ENCODE assay signal across 27 mouse cellular contexts in the genomic region with DNA sequence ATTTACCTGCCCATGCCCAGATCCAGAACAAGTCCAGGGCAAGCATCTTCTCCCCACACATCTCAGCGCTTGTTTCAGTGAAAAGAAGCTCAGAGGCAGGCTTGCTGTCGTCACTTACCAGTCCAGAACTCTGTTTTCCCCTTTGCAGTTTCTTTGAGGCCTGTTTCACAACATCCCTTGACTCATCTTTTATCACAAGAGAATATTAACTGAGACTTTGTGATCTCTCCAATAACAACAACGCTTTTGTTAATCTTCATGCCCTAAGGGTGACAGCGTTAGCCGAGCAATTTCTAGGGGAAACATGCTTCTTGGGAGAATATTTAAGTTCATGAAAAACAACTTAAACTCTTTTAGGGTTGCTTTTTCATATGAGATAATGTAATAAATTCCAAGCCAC. TPM values are rescaled to one million over a fixed set of nuclear protein-coding genes. Genes with fewer than 3 reads are reported as not detected.
"Had no signal": no experiment of that assay in that cellular context is flagged by ENCODE, and none has a peak within 500 bp of the region (broad histone marks: within the 10 kb centered on the region; RNA-seq: fewer than 3 reads in every experiment).

No protein-coding gene starts in this region.

- ATAC-seq: hindbrain, embryonic 16.5 days; inflammation-experienced regulatory T-cells, adult 6 months; intestine, embryonic 15.5 days; intestine, postnatal 0 days had no signal

- H3K36me3 ChIP-seq: heart, embryonic 10.5 days; heart, embryonic 12.5 days; hindbrain, embryonic 10.5 days; hindbrain, embryonic 12.5 days; intestine, embryonic 15.5 days; limb, embryonic 10.5 days; limb, embryonic 12.5 days; liver, embryonic 13.5 days; liver, embryonic 15.5 days had no signal

- DNase-seq: gastrocnemius, postnatal 14 days; gastrocnemius, postnatal 36 days; heart, adult 18-20 months; heart, postnatal 10 days; heart, postnatal 4 days; kidney, adult 18-20 months; kidney, adult 8-10 months; kidney, postnatal 10 days; kidney, postnatal 25 days; kidney, postnatal 4 days; liver; liver, embryonic 13.5 days had no signal

- H3K27me3 ChIP-seq: intestine, embryonic 15.5 days; liver, embryonic 13.5 days; liver, embryonic 15.5 days had no signal

- H3K4me3 ChIP-seq: heart, embryonic 10.5 days; heart, embryonic 12.5 days; hindbrain, embryonic 10.5 days; hindbrain, embryonic 12.5 days; intestine, embryonic 15.5 days; layer of hippocampus, adult 2 months; left cerebral cortex, adult 2 months; limb, embryonic 10.5 days; limb, embryonic 12.5 days; liver, embryonic 13.5 days; liver, embryonic 15.5 days had no signal

RNA-seq across cellular contexts. Expression of a gene that starts 7.9 kb away (rescaled TPM):
- polyA plus RNA-seq: inflammation-experienced regulatory T-cells, adult 6 months; kidney, embryonic 14.5 days; liver, embryonic 11.5 days; liver, embryonic 13.5 days; liver, embryonic 15.5 days had no signal
